Mouse (Mus musculus) heart, postnatal 10 days (tissue): ENCODE measurements around the gene Gm17655. TPM values are rescaled to one million over a fixed set of nuclear protein-coding genes. Genes with fewer than 3 reads are reported as not detected.
A peak's percentile ranks its signal among the peaks of the same experiment; 100 is the strongest.
"Not testable (repeated sequence)": the region's sequence is repeated elsewhere in the genome, so short reads cannot be mapped to it uniquely, and the experiment has no call there.

Experiments
- DNase-seq, 2 experiments: peaks; one replicate each; pipeline ENCODE4 v3.0.0; 2021
- intact Hi-C: fragments of 180-260 bp; cut with DNase I; formaldehyde crosslinking; loops from one replicate; pipeline ENCODE4 v1.15.1; 2025
- total RNA-seq, 2 experiments: library from RNA; stranded (reverse); gene quantifications; 2 replicates each; pipeline ENCODE4 v1.2.3; 2021

The Gm17655 gene
- total RNA-seq = 1 to 10 TPM; 1.2 to 5.3 TPM

DNA sequence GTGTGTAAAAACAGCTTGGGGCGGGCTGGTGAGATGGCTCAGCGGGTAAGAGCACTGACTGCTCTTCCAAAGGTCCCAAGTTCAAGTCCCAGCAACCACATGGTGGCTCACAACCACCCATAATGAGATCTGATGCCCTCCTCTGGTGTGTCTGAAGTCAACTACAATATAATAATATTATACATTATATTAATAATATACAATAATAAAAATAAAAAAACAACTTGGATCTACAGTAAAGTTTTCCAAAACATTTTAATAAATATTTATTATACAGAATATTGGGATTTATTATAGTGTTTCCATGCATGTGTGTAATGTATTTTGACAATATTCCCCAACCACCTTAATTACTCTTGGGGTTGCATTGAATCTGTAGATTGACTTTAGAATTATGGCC is at the start of gene Gm17655:
TSS of gene Gm17655 (minus strand) at position 101 of the 400 bp plus-strand sequence.
- DNase-seq, intact Hi-C loops: not testable (repeated sequence)

GRCm38 (mm10) chr5:110109991-110110441 is 37.7 kb upstream of the Gm17655 start, which contains the start of gene Zfp605:
Zfp605 (plus strand) TSS chr5:110110092.
- intact Hi-C loops = loop anchor here (5.0 kb wide), 1 partner anchor 53 kb away; no protein-coding TSS in a partner anchor
- DNase-seq = peak; percentile 91 to 92

GRCm38 (mm10) chr5:110108305-110108628 is 36.0 kb upstream of the Gm17655 start:
- intact Hi-C loops = loop anchor here (5.0 kb wide), 1 partner anchor 51 kb away; no protein-coding TSS in a partner anchor
- no peak for DNase-seq

DNA sequence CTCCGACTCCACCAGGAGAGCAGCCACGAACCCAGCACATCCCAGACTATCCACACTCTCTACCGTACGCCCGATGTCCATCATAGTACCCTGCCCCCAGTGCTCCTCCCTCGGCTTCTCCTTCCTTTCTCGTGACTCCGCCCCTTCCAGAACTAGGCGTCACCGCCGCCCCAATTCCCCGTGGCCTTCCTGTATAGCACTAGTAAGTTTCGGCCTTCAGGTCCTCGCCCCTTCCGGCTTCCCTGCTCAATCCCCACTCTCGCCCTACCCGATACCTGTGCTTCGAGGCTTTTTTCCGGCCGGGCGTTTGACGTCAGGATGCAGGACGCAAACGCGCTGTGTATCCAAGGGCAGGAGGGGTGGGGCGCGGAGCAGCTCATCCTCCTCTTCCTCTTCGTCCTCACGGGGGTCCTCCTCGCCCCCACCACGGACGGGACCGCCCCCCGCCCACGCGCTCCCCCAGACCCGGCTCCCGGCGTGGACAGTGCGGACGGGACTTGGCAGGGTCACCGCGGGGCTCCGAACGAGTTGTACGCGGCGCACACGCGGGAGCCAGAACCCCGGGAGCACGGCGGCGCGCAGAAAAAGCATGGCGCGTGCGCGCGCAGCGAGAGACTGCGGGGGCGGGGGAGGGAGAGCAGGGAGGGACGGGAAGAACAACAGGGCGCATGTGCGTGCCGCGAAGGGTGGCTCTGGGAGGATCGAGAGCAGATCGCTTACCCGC is 35.4 kb upstream of the Gm17655 start, which contains the start of gene Gtpbp6:
TSS of gene Gtpbp6 (minus strand) at position 617 of the 724 bp plus-strand sequence.
- intact Hi-C loops = loop anchor here (5.0 kb wide), 1 partner anchor 50 kb away; no protein-coding TSS in a partner anchor
- peak; percentile 96 to 98 for DNase-seq

- no peak for DNase-seq
- intact Hi-C loops = loop anchor here (5.0 kb wide), 1 partner anchor 50 kb away; no protein-coding TSS in a partner anchor
Observed at GRCm38 (mm10) chr5:110106901-110107564, 34.7 kb upstream of the Gm17655 start.

GRCm38 (mm10) chr5:110106140-110106871 is 34.0 kb upstream of the Gm17655 start:
- intact Hi-C loops = loop anchor here (5.0 kb wide), 1 partner anchor 49 kb away; no protein-coding TSS in a partner anchor
- DNase-seq = no peak

GRCm38 (mm10) chr5:110104616-110105380 is 32.5 kb upstream of the Gm17655 start:
- intact Hi-C loops = loop anchor here (5.0 kb wide), 1 partner anchor 47 kb away; no protein-coding TSS in a partner anchor
- DNase-seq = no peak

- intact Hi-C loops = no loop called here
- DNase-seq = no peak
Observed at GRCm38 (mm10) chr5:110103901-110104615, 31.7 kb upstream of the Gm17655 start.

GRCm38 (mm10) chr5:110102853-110103625 is 30.7 kb upstream of the Gm17655 start:
- DNase-seq = no peak

DNA sequence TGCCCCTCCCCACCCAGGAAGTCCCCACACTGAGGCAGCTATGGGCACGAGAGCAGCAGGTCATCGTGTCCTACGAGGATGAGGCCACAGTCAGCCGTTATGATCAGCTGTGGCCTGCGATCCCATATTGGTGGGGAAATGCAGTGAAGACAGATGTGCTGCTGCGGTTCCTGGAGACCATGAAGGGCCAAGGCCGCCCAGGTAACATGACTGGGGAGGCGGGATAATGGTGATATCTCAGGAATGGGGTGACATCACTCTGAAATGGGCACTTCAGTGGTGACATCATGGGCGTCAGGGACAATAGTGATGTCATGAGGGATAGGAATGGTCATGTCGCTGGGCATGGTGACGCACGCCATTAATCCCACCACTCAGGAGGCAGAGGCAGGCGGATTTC is 30.1 kb upstream of the Gm17655 start:
- intact Hi-C loops = no loop called here

More at GRCm38 (mm10) chr5:110102853-110103625, 30.7 kb upstream of the Gm17655 start:
- intact Hi-C loops = no loop called here

GRCm38 (mm10) chr5:110101716-110102347 is 29.5 kb upstream of the Gm17655 start:
- intact Hi-C loops = no loop called here
- no peak for DNase-seq

More for the DNA sequence above, 30.1 kb upstream of the Gm17655 start:
- DNase-seq = no peak

- no peak for DNase-seq
- intact Hi-C loops = no loop called here
Observed at GRCm38 (mm10) chr5:110100921-110101631, 28.8 kb upstream of the Gm17655 start.

DNA sequence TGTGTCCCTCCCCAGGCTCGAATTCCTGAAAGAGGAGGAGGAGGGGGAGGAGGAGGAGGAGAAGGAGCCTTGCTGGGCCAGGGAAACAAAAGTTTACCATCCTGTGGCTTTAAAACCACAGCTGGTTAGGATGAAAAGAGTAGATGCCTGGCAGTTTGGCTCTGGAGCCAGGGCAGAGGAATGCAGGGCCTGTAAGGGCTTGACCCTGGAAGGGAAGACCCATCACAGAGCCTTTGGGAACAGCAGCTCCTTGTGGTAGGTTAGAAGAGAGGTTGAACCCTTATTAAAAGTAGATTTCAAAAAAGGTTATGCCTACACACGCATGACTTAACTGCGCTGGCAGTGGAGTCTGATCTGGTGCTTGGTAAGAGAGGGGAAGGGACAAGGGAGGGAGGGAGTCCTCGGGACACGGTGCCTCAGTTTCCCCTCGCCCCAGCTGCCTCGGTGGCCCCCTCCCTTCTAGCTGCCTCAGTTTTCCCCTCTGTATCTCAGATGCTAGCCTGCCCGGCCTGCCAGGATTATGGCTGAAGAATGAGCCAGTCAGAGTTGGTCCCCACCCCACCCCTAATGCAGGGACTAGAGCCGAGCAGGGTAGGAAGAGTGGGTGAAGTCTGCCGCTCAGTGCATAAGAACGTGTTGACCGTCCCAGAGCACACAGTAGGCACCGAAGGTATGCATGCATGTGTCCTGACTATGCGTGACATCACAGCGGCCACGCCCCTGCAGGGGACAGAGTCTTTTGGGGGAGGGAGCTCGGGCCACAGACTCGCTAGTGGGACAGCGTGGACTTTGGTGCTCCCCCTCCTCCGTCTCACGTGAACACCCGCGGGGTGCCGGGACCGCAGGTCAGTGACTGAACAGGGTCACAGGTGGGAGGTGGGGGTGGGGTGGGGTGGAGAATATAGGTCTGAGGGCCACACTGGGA is 27.6 kb upstream of the Gm17655 start, which contains the start of gene Plcxd1:
TSS of gene Plcxd1 (plus strand) at position 314 of the 925 bp plus-strand sequence.
- intact Hi-C loops = no loop called here
- DNase-seq = no peak

- no peak for DNase-seq
- intact Hi-C loops = no loop called here
Observed at GRCm38 (mm10) chr5:110098991-110099477, 26.7 kb upstream of the Gm17655 start.

- intact Hi-C loops = no loop called here
- no peak for DNase-seq
Observed at GRCm38 (mm10) chr5:110094847-110095213, 22.5 kb upstream of the Gm17655 start.
